Mouse (Mus musculus): ENCODE data around the gene Vat1. TPM values are rescaled to one million over a fixed set of nuclear protein-coding genes. Genes with fewer than 3 reads are reported as not detected.
"Not testable (repeated sequence)": the region's sequence is repeated elsewhere in the genome, so short reads cannot be mapped to it uniquely, and the experiment has no call there.

Gene Vat1
- polyA plus RNA-seq, 3 experiments from 2014 or later = 1.7 to 2.5 (median 1.9) TPM

DNA sequence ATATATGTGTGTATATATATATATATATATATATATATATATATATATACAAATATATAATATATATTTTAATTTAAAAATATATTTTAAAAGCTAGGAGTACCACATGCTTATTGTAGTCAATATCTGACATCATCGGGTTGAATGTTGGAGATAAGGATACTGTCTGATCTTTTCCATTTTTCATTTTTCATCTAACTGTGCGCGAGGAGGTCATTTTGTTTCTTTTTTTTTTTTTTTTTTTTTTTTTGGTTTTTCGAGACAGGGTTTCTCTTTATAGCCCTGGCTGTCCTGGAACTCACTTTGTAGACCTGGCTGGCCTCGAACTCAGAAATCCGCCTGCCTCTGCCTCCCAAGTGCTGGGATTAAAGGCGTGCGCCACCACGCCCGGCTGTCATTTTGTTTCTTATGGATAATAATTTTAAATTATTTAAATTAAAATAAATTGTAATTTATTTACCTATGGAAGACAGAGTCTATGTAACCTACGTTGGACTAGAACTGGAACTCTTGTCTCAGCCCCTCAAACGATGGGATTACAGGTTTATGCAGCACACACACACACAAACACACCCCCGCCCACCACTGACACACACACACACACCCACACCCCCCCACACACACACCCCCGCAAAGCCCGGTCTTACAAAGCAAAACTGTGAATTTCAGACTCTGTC is 24.4 kb downstream of the Vat1 start:
- not testable (repeated sequence) for ATAC-seq

DNA sequence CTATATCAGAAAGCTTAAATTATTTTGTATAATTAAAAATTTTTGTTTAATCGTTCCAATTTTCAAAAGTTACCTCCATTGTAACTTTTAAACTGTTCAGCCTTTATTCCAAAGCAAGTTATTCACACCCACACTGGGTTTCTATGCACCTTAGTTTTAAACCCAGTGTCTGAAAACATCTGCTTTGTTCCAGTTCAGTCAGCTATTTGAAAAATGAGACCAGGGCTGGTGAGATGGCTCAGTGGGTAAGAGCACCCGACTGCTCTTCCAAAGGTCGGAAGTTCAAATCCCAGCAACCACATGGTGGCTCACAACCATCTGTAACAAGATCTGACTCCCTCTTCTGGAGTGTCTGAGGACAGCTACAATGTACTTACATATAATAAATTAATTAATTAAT is 28.0 kb downstream of the Vat1 start:
- not testable (repeated sequence) for ATAC-seq

DNA sequence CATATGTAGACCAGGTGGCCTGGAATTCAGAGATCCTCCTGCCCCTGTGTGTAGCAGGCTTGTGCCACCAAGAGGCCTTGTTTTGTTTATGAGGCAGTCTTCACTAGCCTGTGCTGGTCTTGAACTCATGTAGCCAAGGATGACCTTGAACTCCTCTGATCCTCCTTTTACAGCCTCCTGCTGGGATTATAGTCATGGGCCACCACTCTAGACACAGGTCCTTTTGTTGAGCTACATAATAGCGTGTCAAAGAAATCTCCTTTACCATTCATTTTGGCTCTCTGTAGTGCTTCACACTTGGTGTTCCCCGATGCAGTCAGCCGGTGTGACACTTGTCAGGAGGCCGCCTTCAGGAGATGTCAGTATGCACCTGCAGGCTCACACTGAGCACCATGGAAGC is 29.1 kb downstream of the Vat1 start:
- ATAC-seq = no peak

DNA sequence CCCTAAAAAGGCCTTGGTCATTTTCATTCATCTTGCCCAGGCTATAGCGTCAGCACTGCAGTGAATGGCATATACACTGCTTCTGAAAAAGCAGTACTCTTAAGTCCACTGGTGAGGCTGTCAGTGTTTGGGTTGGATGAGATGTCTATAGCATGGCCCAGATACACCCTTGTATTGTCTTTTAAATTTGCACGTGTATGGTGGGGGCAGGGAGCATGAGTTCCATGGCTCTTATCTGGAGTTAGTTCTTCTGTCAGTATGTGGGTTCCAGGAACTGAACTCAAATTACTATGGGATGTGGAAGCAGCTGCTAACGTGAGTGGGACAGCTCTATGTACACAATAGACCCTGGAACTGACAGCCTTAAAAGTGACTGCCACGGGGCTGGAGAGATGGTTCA is 30.2 kb downstream of the Vat1 start:
- no peak for ATAC-seq

DNA sequence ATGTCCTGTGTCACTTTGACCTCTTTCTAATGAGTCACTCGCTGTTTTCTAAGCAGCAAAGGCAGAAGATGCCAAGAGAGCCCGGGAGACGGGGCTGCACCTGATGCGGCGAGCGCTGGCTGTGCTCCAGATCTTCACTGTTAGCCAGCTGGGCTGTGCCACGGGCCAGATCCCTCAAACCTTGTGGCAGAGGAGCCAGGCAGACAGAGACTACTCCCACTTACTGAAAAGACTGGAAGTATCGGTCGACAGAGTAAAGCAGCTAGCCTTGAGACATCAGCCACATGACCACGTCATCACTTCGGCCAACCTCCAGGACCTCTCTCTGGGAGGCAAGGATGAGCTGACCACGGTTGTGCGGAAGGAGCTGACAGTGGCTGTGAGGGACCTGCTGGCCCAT is 32.6 kb downstream of the Vat1 start:
- no peak for ATAC-seq

DNA sequence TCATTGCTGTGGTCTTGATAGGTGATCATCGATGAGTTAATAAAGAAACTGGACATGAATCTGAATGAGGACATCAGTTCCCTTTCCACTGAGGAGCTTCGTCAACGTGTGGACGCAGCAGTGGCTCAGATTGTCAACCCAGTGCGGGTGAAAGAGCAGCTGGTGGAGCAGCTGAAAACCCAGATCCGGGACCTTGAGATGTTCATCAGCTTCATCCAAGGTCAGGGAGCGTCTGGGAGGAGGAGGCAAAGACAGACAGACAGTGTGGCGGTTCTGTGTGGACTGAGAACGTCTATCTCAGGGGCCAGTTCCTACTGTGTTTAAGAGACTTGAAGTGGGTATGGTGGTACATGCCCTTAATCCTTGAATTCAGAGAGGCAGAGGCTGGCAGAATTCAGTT is 34.7 kb downstream of the Vat1 start:
- no peak for ATAC-seq

DNA sequence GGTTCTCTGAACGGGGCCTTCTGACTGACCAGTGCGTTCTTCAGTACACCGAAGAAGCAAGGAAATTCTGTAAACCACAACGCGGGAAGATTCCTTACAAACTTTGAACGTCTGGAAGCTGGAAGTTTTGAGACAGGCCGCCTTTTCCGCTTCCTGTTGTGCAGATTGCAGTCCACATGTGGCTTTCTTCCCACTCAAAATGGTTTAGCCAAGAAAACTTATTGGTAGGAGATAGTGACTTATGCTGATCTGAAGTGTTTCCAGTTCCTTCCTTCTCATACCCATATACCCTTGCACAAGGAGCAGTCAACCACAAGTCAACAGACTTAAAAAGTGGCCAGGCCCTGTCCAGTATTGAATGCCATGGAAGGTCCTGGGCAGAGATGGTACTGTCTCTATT is 39.9 kb downstream of the Vat1 start:
- ATAC-seq = no peak

DNA sequence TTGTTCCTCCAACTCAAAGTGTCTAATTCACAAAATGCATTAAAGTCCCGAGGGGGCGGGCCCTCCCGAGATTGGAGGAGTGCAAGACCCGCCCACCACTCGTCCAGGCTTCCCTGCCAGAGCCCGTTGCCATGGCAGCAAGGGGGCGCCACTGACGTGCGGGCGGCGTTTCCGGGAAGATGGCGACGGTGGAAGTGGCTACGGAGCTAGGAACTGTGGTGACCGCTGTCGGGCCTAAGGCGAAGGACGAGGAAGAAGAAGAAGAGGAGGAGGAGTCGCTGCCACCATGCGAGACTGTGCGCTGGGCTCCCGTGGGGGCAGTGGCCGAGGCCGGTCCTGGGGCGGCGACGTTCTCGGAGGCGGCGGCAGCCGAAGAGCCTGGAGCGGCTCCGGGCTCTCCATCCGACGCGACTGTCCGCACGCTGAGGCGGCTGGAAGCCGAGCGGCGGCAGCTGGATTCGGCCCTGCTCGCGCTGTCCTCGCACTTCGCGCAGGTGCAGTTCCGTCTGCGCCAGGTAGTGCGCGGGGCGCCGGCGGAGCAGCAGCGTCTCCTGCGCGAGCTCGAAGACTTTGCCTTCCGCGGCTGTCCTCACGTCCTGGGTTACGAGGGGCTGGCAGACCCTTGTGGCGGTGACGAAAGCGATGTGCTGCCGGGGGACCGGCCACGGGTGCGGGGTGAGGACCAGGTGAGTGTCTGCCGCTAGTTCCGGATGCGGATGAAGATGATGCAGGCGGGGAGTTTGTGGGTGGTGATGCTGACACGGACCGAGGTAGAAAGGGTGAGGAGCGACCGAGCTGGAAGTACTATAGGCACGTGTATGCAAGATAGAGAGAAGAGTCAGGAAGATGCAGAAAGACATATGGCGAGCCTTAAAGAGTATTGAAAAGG is 40.9 kb downstream of the Vat1 start, which contains the start of the genes Rundc1 and Ptges3l:
Gene Rundc1 (plus strand): TSS at position 161 of the 889 bp plus-strand sequence.
Gene Ptges3l (minus strand): TSS at position 409 of the 889 bp plus-strand sequence.
- peak; percentile 95 for ATAC-seq

DNA sequence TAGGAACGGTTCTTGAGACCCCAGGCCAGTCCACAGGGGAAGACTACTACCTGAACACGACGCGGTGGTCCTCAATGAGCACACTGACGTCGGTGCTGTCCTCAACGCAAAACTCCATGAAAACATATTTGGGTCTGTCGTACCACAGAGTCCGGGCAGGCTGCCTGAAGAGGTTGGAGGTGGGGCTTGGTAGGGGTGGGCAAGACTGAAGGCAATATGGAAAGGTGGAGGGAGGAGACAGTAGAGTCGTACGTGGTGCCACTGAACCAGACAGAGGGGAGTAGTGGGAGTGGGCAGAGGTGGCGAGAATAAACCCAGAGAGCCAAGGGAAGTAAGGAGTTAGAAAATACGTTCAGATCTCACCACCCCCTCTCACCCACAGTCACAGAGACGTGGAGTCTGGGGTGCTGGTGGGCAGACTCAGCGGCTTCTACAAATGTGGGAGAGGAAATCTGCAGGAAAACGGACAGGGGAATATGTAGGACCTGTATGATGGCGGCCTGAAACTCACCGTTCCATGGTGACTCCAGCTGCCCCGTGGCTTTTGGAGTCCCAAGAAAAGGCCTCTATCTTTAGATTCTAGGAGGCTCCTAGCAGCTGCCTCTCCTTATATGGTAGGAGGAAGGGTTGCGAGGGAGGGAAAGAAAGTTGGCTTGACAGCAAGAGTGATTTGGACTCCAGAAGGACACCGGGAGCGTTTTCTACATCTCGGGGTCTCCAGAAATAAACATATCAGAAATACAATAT is 41.8 kb downstream of the Vat1 start, which contains the start of gene Gm27029:
Gene Gm27029 (minus strand): TSS at position 692 of the 747 bp plus-strand sequence.
- peak; percentile 3 for ATAC-seq

DNA sequence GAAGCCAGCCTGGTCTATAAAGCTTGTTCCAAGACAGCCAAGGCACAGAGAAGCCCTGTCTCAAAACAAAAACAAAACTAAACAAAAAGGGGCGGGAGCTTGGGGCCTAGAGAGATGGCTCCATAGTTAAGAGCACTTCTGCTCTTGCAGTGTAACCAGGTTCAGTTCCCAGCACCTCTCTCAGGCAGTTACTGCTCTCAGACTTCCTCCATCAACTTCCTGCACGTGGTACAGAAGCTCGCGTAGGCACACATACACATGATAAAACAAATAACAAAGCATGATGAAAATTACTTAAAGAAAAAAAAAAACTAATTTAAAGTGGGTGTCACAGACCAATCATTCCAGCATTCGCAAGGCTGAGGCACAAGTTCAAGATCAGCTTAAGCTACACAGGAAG is 45.9 kb downstream of the Vat1 start:
- ATAC-seq = no peak

DNA sequence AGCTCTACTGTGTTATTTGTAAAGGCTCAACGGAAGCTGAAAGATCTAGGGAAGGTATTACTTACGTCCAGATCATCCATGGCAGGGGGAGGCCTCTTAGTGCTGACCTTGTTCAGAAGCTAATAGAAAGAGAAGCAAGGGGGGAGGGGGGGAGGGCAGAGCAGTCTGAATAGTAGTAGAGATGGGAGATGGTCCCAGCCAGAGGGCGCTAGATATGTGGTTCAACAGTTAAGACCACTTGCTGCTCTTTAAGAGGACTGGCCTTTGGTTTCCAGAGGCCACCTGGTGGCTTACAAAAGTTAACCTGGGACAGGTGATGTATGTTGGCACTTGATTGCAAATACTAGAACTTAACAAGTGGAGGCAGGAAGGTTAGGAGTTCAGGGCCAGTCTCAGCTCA is 46.4 kb downstream of the Vat1 start:
- ATAC-seq = no peak

DNA sequence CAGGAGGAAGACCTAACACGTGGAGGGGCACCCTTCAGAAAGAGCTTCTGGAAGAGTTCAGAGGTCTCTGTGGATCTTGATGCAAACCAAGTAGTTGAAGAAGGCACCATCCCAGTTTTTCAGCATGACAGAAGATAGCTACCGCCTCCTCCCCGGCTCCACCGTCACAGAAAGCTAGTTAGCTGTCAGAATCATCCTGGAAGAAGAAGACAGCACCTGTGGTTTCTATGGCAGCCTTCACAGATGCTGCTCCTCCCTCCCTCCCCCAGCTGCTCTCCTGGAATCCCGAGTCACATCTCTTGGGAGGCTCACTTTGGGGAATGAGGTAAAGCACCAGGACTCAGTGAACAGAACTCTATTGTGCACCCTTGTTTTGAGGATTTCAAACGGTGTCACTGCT is 47.0 kb downstream of the Vat1 start:
- no peak for ATAC-seq

DNA sequence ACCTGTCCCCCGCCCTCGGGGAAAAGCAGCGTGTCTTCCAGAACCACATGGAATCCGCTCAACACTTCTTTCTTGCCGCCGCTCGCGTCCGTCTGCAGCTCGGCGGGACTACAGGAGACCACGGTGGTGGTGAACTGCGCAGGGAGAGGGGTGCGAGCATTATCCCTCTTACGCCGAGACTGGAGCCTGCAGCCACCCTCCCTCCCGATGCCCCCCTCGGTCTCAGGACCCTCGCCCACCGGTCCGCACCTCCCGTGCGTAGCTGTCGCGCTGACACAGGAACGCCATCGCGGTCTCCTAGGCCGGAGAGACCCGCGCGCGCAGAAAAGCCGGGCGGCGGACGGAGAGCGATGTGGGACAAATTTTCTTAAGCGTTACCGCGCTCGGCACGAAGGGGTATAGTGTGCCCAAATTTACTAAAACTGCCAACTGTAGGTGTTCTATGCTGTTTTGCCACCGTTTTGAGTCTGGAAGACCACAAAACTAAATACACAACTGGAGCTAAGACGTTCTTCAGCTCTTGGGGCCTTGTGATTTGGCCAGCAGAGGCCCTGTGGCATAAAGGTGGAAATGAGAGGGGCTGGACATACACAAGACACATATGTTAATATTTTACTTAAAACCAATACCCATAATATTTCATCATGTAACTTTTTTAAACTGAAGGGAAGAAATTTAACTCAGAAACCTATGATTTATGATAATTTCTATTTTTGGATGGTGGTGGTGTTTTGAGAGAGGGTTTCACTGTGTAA is 48.8 kb downstream of the Vat1 start, which contains the start of gene Aarsd1:
Gene Aarsd1 (minus strand): TSS at position 515 of the 755 bp plus-strand sequence.
- peak; percentile 71 for ATAC-seq

DNA sequence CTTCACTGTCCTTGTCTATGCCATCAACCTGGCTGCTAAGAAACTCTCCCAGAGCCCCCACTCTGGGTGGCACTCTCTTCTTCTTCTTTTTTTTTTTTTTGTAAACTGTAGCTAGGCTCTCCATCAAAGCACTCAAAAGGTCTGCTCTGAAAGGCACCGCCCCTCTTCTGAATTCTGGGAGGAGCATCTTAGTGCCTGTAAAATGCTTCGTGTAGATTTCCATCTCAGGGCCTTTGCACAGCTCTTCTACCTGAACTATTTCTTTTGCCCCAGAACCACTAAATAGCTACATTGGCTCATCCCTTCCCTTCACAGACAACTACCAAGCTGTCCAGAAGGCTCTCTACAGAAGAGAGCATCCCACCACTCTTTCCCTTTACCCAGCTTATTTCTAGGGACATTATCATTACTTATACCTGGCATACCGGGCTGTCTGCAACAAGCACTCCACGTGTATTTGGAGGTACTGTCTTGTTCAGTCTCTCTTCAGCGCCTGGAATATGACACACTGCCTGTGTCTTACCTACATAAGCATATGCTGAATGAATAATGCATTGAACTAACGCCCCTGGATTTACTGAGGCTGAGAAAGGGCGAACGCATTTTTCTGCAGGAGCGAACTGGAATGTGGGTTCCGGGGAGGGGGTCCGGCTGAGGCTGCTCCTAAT is 49.5 kb downstream of the Vat1 start:
- no peak for ATAC-seq

DNA sequence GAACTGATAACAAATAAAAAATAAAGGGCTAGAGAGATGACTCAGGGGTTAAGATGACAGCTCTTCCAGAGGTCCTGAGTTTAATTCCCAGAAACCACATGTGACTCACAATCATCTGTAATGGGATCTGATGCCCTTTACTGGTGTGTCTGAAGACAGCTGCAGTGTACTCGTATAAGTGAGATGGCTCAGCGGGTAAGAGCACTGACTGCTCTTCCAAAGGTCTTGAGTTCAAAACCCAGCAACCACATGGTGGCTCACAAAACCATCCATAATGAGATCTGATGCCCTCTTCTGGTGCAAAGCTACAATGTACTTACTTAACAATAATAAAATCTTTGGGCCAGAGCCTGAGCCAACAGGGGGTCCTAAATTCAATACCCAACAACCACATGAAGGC is 50.7 kb downstream of the Vat1 start:
- ATAC-seq = no peak

Other genes starting within 250 kb of the Vat1 start
- 10 to 100 TPM; 38.0 to 70.6 (median 62.7) TPM for gene Ezh1, start 239.8 kb downstream of the Vat1 start, polyA plus RNA-seq (2017; shearing (Covaris generic))
- not detected for gene Ramp2, start 220.2 kb downstream of the Vat1 start, polyA plus RNA-seq (2017; shearing (Covaris generic))
- 100 to 1,000 TPM; 134 to 144 (median 138) TPM for gene Vps25, start 212.5 kb downstream of the Vat1 start, polyA plus RNA-seq (2017; shearing (Covaris generic))
- gene Wnk4, start 205.7 kb downstream of the Vat1 start, polyA plus RNA-seq (2017; shearing (Covaris generic)) = 1 to 10 TPM in 1 of 3 experiments, under 1 TPM in 1, not detected in 1; 0.75 to 2.9 TPM
- 1 to 10 TPM in 1 of 3 experiments, under 1 TPM in 2; 0.63 to 1.2 (median 0.71) TPM for gene Cntd1, start 187.2 kb downstream of the Vat1 start, polyA plus RNA-seq (2017; shearing (Covaris generic))
- gene Coa3, start 187.1 kb downstream of the Vat1 start, polyA plus RNA-seq (2017; shearing (Covaris generic)) = 100 to 1,000 TPM; 129 to 132 (median 131) TPM
- 10 to 100 TPM; 62.1 to 87.3 (median 74.1) TPM for gene Becn1, start 163.9 kb downstream of the Vat1 start, polyA plus RNA-seq (2017; shearing (Covaris generic))
- 10 to 100 TPM; 25.8 to 37.6 (median 36.8) TPM for gene Psme3, start 150.0 kb downstream of the Vat1 start, polyA plus RNA-seq (2017; shearing (Covaris generic))
- 10 to 100 TPM in 1 of 3 experiments, 1 to 10 TPM in 2; 2.5 to 12.3 (median 4.9) TPM for gene Aoc2, start 141.2 kb downstream of the Vat1 start, polyA plus RNA-seq (2017; shearing (Covaris generic))
- not detected for gene Aoc3, start 135.6 kb downstream of the Vat1 start, polyA plus RNA-seq (2017; shearing (Covaris generic))
- not detected for gene G6pc, start 98.7 kb downstream of the Vat1 start, polyA plus RNA-seq (2017; shearing (Covaris generic))
- 10 to 100 TPM; 34.2 to 43.2 (median 40.5) TPM for gene Aarsd1, start 48.6 kb downstream of the Vat1 start, polyA plus RNA-seq (2017; shearing (Covaris generic))
- 1 to 10 TPM in 1 of 3 experiments, under 1 TPM in 2; 0.46 to 1.3 (median 0.57) TPM for gene Gm27029, start 41.4 kb downstream of the Vat1 start, polyA plus RNA-seq (2017; shearing (Covaris generic))
- gene Rundc1, start 41.1 kb downstream of the Vat1 start, polyA plus RNA-seq (2017; shearing (Covaris generic)) = 1 to 10 TPM; 6.7 to 7.2 (median 6.9) TPM
- gene Ptges3l, start 40.9 kb downstream of the Vat1 start, polyA plus RNA-seq (2017; shearing (Covaris generic)) = 1 to 10 TPM; 1.6 to 2.2 (median 2.1) TPM
- 100 to 1,000 TPM; 523 to 733 (median 603) TPM for gene Rpl27, start 23.9 kb downstream of the Vat1 start, polyA plus RNA-seq (2017; shearing (Covaris generic))
- gene Ifi35, start 17.8 kb downstream of the Vat1 start, polyA plus RNA-seq (2017; shearing (Covaris generic)) = 100 to 1,000 TPM; 143 to 171 (median 153) TPM
- gene Rnd2, start 1.2 kb downstream of the Vat1 start, polyA plus RNA-seq (2017; shearing (Covaris generic)) = not detected
- 10 to 100 TPM in 1 of 3 experiments, 1 to 10 TPM in 2; 2.8 to 13.3 (median 3.8) TPM for gene Brca1, start 85.7 kb upstream of the Vat1 start, polyA plus RNA-seq (2017; shearing (Covaris generic))
- gene Nbr1, start 85.9 kb upstream of the Vat1 start, polyA plus RNA-seq (2017; shearing (Covaris generic)) = 10 to 100 TPM; 53.2 to 76.6 (median 56.5) TPM
- 10 to 100 TPM; 15.6 to 19.0 (median 16.8) TPM for gene Tmem106a, start 116.0 kb upstream of the Vat1 start, polyA plus RNA-seq (2017; shearing (Covaris generic))
- under 1 TPM in 2 of 3 experiments, not detected in 1; 0.49 to 0.62 TPM for gene Gm11634, start 133.0 kb upstream of the Vat1 start, polyA plus RNA-seq (2017; shearing (Covaris generic))
- gene Rdm1, start 161.0 kb upstream of the Vat1 start, polyA plus RNA-seq (2017; shearing (Covaris generic)) = 10 to 100 TPM; 74.3 to 80.3 (median 78.1) TPM
- gene Arl4d, start 199.3 kb upstream of the Vat1 start, polyA plus RNA-seq (2017; shearing (Covaris generic)) = 1 to 10 TPM in 1 of 3 experiments, under 1 TPM in 1, not detected in 1; 0.40 to 1.6 TPM